Mouse (Mus musculus) liver, postnatal 0 days (tissue): ENCODE results near the gene Wasf2.

Experiments used
- CTCF ChIP-seq: sonication (generic); IDR thresholded peaks from 2 replicates; pipeline ENCODE4 v1.5.1; 2016; ENCODE audit warnings: antibody characterized with exemption, low read depth
- EP300 ChIP-seq: IDR thresholded peaks from 2 replicates; pipeline ENCODE4 v1.6.1; 2016; ENCODE audit warnings: antibody characterized with exemption, low read depth, mild to moderate bottlenecking

DNA sequence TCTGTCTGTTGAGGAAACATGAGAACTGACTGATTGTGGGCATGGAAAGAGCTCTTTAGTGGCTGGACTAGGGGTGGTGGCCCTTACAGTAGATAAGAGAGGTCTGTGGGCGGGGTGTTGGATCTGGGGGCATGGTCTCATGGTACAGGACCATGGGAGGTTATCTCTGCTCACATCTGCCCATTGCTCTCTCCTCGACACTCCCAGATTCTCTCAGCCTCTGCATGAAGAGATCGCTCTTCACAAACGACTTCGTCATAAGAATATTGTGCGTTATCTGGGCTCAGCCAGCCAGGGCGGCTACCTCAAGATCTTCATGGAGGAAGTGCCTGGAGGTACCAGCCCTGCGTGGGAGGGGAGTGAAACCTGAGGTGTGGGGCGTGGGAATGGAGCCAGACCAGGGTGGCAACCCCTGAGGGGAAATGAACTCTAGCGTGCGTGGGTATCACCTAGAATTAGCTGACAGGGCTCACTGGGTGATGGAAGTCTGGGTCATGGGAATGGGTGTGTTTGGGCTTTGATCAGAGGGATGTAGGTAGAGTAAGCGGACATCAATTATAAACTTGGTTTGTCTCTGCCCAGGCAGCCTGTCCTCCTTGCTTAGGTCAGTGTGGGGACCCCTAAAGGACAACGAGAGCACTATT lies 117.6 kb downstream of the Wasf2 start:
- TF ChIP-seq CTCF (no peak), EP300 (peak; percentile 86)
